Mouse (Mus musculus): ENCODE data around the gene Cacnb3. TPM values are rescaled to one million over a fixed set of nuclear protein-coding genes. Genes with fewer than 3 reads are reported as not detected.

Gene Cacnb3
- polyA plus RNA-seq, 1 experiment from 2014 or later: 69.7 TPM

GRCm38 (mm10) chr15:98674284-98674993 is 43.8 kb downstream of the Cacnb3 start:
- ATAC-seq: no peak
- POLR2A ChIA-PET: interaction anchor here (1.2 kb wide), 1 partner anchor 89 kb away, joined by 3 read pairs; the partner anchor contains the start of gene Arf3
- no peak for TF ChIP-seq CTCF (IDR thresholded peaks at IDR 0.05)
- in situ Hi-C loops (cut with MboI; ENCODE audit: low pct_unique_long_range_greater_than_20kb): no loop called here
- CTCF ChIA-PET: no interaction called here
- H3K27me3 ChIP-seq: no peaks in the 10 kb centered on the region
- no peak for DNase-seq (ENCODE audit: low read depth, low spot score)

- no peak for TF ChIP-seq CTCF (IDR thresholded peaks at IDR 0.05)
- POLR2A ChIA-PET: interaction anchor here (1.0 kb wide), 1 partner anchor 20 kb away, joined by 4 read pairs; no protein-coding TSS in a partner anchor
- ATAC-seq (no peak), DNase-seq (ENCODE audit: low read depth, low spot score) (no peak)
- no peaks in the 10 kb centered on the region for H3K27me3 ChIP-seq
- in situ Hi-C loops (cut with MboI; ENCODE audit: low pct_unique_long_range_greater_than_20kb): no loop called here
- CTCF ChIA-PET: interaction anchor here (1.1 kb wide), 1 partner anchor 23 kb away, joined by 4 read pairs; no protein-coding TSS in a partner anchor
Measured at GRCm38 (mm10) chr15:98674994-98675545, 44.4 kb downstream of the Cacnb3 start.

- no peaks in the 10 kb centered on the region for H3K27me3 ChIP-seq
- in situ Hi-C loops (cut with MboI; ENCODE audit: low pct_unique_long_range_greater_than_20kb): no loop called here
- ChIA-PET CTCF (interaction anchor here (1.1 kb wide), 1 partner anchor 23 kb away, joined by 4 read pairs; no protein-coding TSS in a partner anchor), POLR2A (interaction anchor here (1.0 to 2.2 kb wide), 2 partner anchors 7 to 20 kb away, joined by 4 to 7 read pairs; no protein-coding TSS in a partner anchor)
- no peak for TF ChIP-seq CTCF (IDR thresholded peaks at IDR 0.05)
- ATAC-seq: no peak
- no peak for DNase-seq (ENCODE audit: low read depth, low spot score)
Measured at GRCm38 (mm10) chr15:98675634-98676250, 45.1 kb downstream of the Cacnb3 start.

GRCm38 (mm10) chr15:98676471-98676870 is 45.8 kb downstream of the Cacnb3 start:
- TF ChIP-seq CTCF (IDR thresholded peaks at IDR 0.05): no peak
- DNase-seq (ENCODE audit: low read depth, low spot score) (no peak), ATAC-seq (peak; percentile 22)
- POLR2A ChIA-PET: interaction anchor here (2.2 kb wide), 1 partner anchor 8 kb away, joined by 7 read pairs; no protein-coding TSS in a partner anchor
- in situ Hi-C loops (cut with MboI; ENCODE audit: low pct_unique_long_range_greater_than_20kb): no loop called here
- no peaks in the 10 kb centered on the region for H3K27me3 ChIP-seq
- CTCF ChIA-PET: interaction anchor here (0.7 to 1.9 kb wide), 3 partner anchors 12 to 70 kb away, joined by 3 to 5 read pairs (median 4); no protein-coding TSS in a partner anchor

GRCm38 (mm10) chr15:98676940-98677728 is 46.5 kb downstream of the Cacnb3 start, which contains the start of gene Rnd1:
Gene Rnd1 (minus strand): TSS chr15:98677461.
- no peak for TF ChIP-seq CTCF (IDR thresholded peaks at IDR 0.05)
- H3K27me3 ChIP-seq: no peaks in the 10 kb centered on the region
- ATAC-seq: peak; percentile 94
- POLR2A ChIA-PET: interaction anchor here (0.7 to 2.2 kb wide), 2 partner anchors 9 to 14 kb away, joined by 3 to 7 read pairs; partner anchors contain the start of gene Ddx23
- CTCF ChIA-PET: interaction anchor here (0.7 to 1.9 kb wide), 4 partner anchors 13 to 70 kb away, joined by 3 to 5 read pairs (median 4); no protein-coding TSS in a partner anchor
- peak; percentile 61 for DNase-seq (ENCODE audit: low read depth, low spot score)
- in situ Hi-C loops (cut with MboI; ENCODE audit: low pct_unique_long_range_greater_than_20kb): no loop called here

GRCm38 (mm10) chr15:98677977-98678376 is 47.3 kb downstream of the Cacnb3 start:
- DNase-seq (ENCODE audit: low read depth, low spot score): no peak
- ChIA-PET POLR2A (interaction anchor here (0.7 to 2.2 kb wide), 2 partner anchors 9 to 15 kb away, joined by 3 to 7 read pairs; partner anchors contain the start of gene Ddx23), CTCF (interaction anchor here (0.7 to 1.9 kb wide), 2 partner anchors 14 kb away, joined by 4 to 5 read pairs; no protein-coding TSS in a partner anchor)
- no peak for TF ChIP-seq CTCF (IDR thresholded peaks at IDR 0.05)
- ATAC-seq: no peak
- no peaks in the 10 kb centered on the region for H3K27me3 ChIP-seq
- in situ Hi-C loops (cut with MboI; ENCODE audit: low pct_unique_long_range_greater_than_20kb): no loop called here

GRCm38 (mm10) chr15:98680660-98681059 is 50.0 kb downstream of the Cacnb3 start:
- DNase-seq (ENCODE audit: low read depth, low spot score): no peak
- in situ Hi-C loops (cut with MboI; ENCODE audit: low pct_unique_long_range_greater_than_20kb): no loop called here
- no peak for TF ChIP-seq CTCF (IDR thresholded peaks at IDR 0.05)
- ATAC-seq: no peak
- H3K27me3 ChIP-seq: no peaks in the 10 kb centered on the region
- ChIA-PET POLR2A (interaction anchor here (0.7 kb wide), 1 partner anchor 8 kb away, joined by 3 read pairs; no protein-coding TSS in a partner anchor), CTCF (interaction anchor here (0.7 kb wide), 1 partner anchor 10 kb away, joined by 3 read pairs; no protein-coding TSS in a partner anchor)

- H3K27me3 ChIP-seq: no peaks in the 10 kb centered on the region
- POLR2A ChIA-PET: interaction anchor here (0.6 kb wide), 1 partner anchor 9 kb away, joined by 7 read pairs; no protein-coding TSS in a partner anchor
- CTCF ChIA-PET: no interaction called here
- ATAC-seq: no peak
- TF ChIP-seq CTCF (IDR thresholded peaks at IDR 0.05): no peak
- in situ Hi-C loops (cut with MboI; ENCODE audit: low pct_unique_long_range_greater_than_20kb): no loop called here
- no peak for DNase-seq (ENCODE audit: low read depth, low spot score)
Measured at GRCm38 (mm10) chr15:98681633-98682032, 51.0 kb downstream of the Cacnb3 start.

GRCm38 (mm10) chr15:98683177-98683576 is 52.5 kb downstream of the Cacnb3 start:
- DNase-seq (ENCODE audit: low read depth, low spot score) (no peak), ATAC-seq (no peak)
- ChIA-PET CTCF (no interaction called here), POLR2A (no interaction called here)
- no peak for TF ChIP-seq CTCF (IDR thresholded peaks at IDR 0.05)
- no peaks in the 10 kb centered on the region for H3K27me3 ChIP-seq
- in situ Hi-C loops (cut with MboI; ENCODE audit: low pct_unique_long_range_greater_than_20kb): no loop called here

GRCm38 (mm10) chr15:98683746-98684145 is 53.1 kb downstream of the Cacnb3 start:
- DNase-seq (ENCODE audit: low read depth, low spot score) (no peak), ATAC-seq (no peak)
- TF ChIP-seq CTCF (IDR thresholded peaks at IDR 0.05): no peak
- POLR2A ChIA-PET: no interaction called here
- CTCF ChIA-PET: no interaction called here
- no peaks in the 10 kb centered on the region for H3K27me3 ChIP-seq
- in situ Hi-C loops (cut with MboI; ENCODE audit: low pct_unique_long_range_greater_than_20kb): no loop called here
